In the genomic region with DNA sequence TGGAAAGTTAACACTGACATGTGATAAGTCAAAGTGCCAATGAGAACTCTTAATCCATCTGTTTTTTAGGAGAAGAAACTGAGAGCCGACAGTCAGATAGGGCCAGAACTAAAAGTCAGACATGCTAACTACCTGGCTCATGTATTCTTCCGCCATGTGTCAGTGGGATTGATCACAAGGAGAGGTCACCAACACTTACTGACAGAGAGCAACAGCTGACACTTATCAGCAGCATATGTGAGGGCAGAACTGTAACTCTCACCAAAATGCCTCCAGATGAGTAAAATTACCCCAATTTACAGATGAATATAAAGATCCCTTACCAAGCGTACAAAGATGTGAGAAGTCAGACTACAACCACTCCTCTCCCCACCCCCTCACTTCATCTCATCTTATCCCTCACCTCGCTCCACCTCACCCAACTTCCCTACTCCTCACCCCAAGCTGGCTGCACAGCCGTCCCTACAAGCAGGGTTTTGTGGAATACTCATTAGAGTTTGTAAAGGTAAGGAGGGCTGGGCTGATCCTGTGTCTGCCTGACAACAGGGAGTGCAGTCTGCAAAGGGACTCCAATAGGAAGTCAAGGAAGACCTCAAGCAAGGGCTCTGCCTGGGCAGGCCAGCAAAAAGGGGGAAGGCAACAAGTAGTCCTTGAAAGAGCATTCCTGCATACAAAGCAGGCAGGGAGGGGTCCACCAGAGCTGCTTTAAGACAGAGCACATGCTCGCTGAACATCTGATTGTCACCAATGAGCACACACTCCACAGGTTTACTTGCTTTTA, we compare ENCODE assay signal across 22 mouse cellular contexts.
DNase-seq lines count a peak whose midpoint lies in the region; ATAC-seq and TF ChIP-seq lines count a peak whose summit lies in the region.
"Had no signal": no experiment of that assay in that cellular context is flagged by ENCODE, and none has a peak within 500 bp of the region (broad histone marks: within the 10 kb centered on the region; RNA-seq: fewer than 3 reads in every experiment).

No protein-coding gene starts in this region.

- H3K27me3 ChIP-seq in heart, embryonic 13.5 days (replicated peaks): no peaks in the 10 kb centered on the region
- H3K27me3 ChIP-seq in testis, adult 2 months (ENCODE audit: control insufficient read depth, insufficient read depth, low read length): no peaks in the 10 kb centered on the region
- no peaks in the 10 kb centered on the region for H3K27me3 ChIP-seq in embryonic facial prominence, embryonic 11.5 days (ENCODE audit: control insufficient read depth, insufficient read depth, low read length)
- H3K27me3 ChIP-seq in stomach, postnatal 0 days (ENCODE audit: control insufficient read depth, insufficient read depth, low read length): no peaks in the 10 kb centered on the region
- H3K27me3 ChIP-seq: forebrain, embryonic 15.5 days; midbrain, embryonic 13.5 days; stomach, embryonic 15.5 days had no signal

- H3K4me3 ChIP-seq in heart, embryonic 13.5 days: no peak overlapping the region
- no peak overlapping the region for H3K4me3 ChIP-seq in testis, adult 2 months (ENCODE audit: control insufficient read depth, low read depth, low read length)
- no peak overlapping the region for H3K4me3 ChIP-seq in embryonic facial prominence, embryonic 11.5 days (ENCODE audit: low read depth, low read length)
- no peak overlapping the region for H3K4me3 ChIP-seq in stomach, postnatal 0 days (ENCODE audit: low read depth, low read length)
- no peak overlapping the region for H3K4me3 ChIP-seq in layer of hippocampus, adult 2 months
- H3K4me3 ChIP-seq: forebrain, embryonic 15.5 days; midbrain, embryonic 13.5 days; stomach, embryonic 15.5 days had no signal

- H3K9me3 ChIP-seq in heart, embryonic 13.5 days: no peaks in the 10 kb centered on the region
- H3K9me3 ChIP-seq in embryonic facial prominence, embryonic 11.5 days (replicated peaks; ENCODE audit: control insufficient read depth, low read length): no peaks in the 10 kb centered on the region
- no peaks in the 10 kb centered on the region for H3K9me3 ChIP-seq in stomach, postnatal 0 days (ENCODE audit: control insufficient read depth, low read length)
- H3K9me3 ChIP-seq: forebrain, embryonic 15.5 days; midbrain, embryonic 13.5 days; stomach, embryonic 15.5 days had no signal

- no peaks in the 10 kb centered on the region for H3K36me3 ChIP-seq in heart, embryonic 13.5 days
- no peaks in the 10 kb centered on the region for H3K36me3 ChIP-seq in testis, adult 2 months (ENCODE audit: control insufficient read depth, insufficient read depth, low read length)
- no peaks in the 10 kb centered on the region for H3K36me3 ChIP-seq in embryonic facial prominence, embryonic 11.5 days (replicated peaks; ENCODE audit: control insufficient read depth, insufficient read depth, low read depth, low read length)
- no peaks in the 10 kb centered on the region for H3K36me3 ChIP-seq in stomach, postnatal 0 days (ENCODE audit: control insufficient read depth, insufficient read depth, low read length)
- H3K36me3 ChIP-seq: forebrain, embryonic 15.5 days; midbrain, embryonic 13.5 days; stomach, embryonic 15.5 days had no signal

- DNase-seq in heart, adult 8-10 months (ENCODE audit: low spot score): no peak
- DNase-seq in testis, postnatal 10 days (ENCODE audit: low spot score): no peak
- peak; percentile 44 for DNase-seq in embryonic facial prominence, embryonic 11.5 days (ENCODE audit: low spot score)
- no peak for DNase-seq in stomach, postnatal 0 days (ENCODE audit: low spot score)
- DNase-seq in right cerebral cortex, postnatal 36 days (ENCODE audit: low spot score in 2 of 2): no peak
- DNase-seq in layer of hippocampus, adult 2 months (ENCODE audit: low spot score in 2 of 2): no peak
- DNase-seq: adrenal gland, postnatal 36 days; cerebellum, adult 9-10 months; kidney, adult 2 months; kidney, postnatal 4 days; liver; lung, embryonic 14.5 days; spleen, adult 18-20 months; thymus, postnatal 25 days had no signal

- H3K9ac ChIP-seq in heart, embryonic 13.5 days: no peak overlapping the region
- no peak overlapping the region for H3K9ac ChIP-seq in embryonic facial prominence, embryonic 11.5 days (replicated peaks; ENCODE audit: low read length)
- H3K9ac ChIP-seq in stomach, postnatal 0 days (ENCODE audit: low read length): no peak overlapping the region
- H3K9ac ChIP-seq: forebrain, embryonic 15.5 days; lung, embryonic 14.5 days; midbrain, embryonic 13.5 days; stomach, embryonic 15.5 days had no signal

- H3K4me2 ChIP-seq in heart, embryonic 13.5 days: no peak overlapping the region
- H3K4me2 ChIP-seq in embryonic facial prominence, embryonic 11.5 days (ENCODE audit: low read depth, low read length): no peak overlapping the region
- H3K4me2 ChIP-seq in stomach, postnatal 0 days (replicated peaks; ENCODE audit: low read depth): no peak overlapping the region
- H3K4me2 ChIP-seq: forebrain, embryonic 15.5 days; lung, embryonic 14.5 days; midbrain, embryonic 13.5 days; stomach, embryonic 15.5 days had no signal

- TF ChIP-seq EP300 in stomach, postnatal 0 days (optimal IDR thresholded peaks at IDR 0.05): no peak

- no peak for ATAC-seq in heart, embryonic 13.5 days (ENCODE audit: extremely low read depth, insufficient number of reproducible peaks, low FRiP score, low TSS enrichment)
- ATAC-seq in embryonic facial prominence, embryonic 11.5 days (replicated peaks; ENCODE audit: insufficient number of reproducible peaks, low FRiP score, low TSS enrichment, low read depth): no peak
- ATAC-seq in stomach, postnatal 0 days (ENCODE audit: low FRiP score, low TSS enrichment): no peak
- ATAC-seq: activated CD4-positive, CD25-positive, alpha-beta regulatory T cell, adult 4 months; forebrain, embryonic 15.5 days; hindbrain, postnatal 0 days; midbrain, embryonic 13.5 days had no signal

- TF ChIP-seq CTCF in testis, adult 2 months (IDR thresholded peaks at IDR 0.05; ENCODE audit: control insufficient read depth, insufficient read depth, insufficient replicate concordance, low read depth, low read length): no peak
- no peak for TF ChIP-seq CTCF in stomach, postnatal 0 days (IDR thresholded peaks at IDR 0.05; ENCODE audit: low read depth)
- no peak for TF ChIP-seq CTCF in layer of hippocampus, adult 2 months (conservative IDR thresholded peaks at IDR 0.05)

- 61% methylated on average over 6 of the region's 6 CpGs for WGBS in heart, embryonic 13.5 days
- WGBS in embryonic facial prominence, embryonic 11.5 days: 48% methylated on average over 6 of the region's 6 CpGs
- 69% methylated on average over 6 of the region's 6 CpGs for WGBS in stomach, postnatal 0 days

- peaks cover 80% of the 10 kb centered on the region for H3K4me1 ChIP-seq in heart, embryonic 13.5 days
- peaks cover 3% of the 10 kb centered on the region for H3K4me1 ChIP-seq in testis, adult 2 months (ENCODE audit: control insufficient read depth, insufficient read depth, low read length)
- peaks cover 3% of the 10 kb centered on the region; the same call in 1 of the 2 replicates for H3K4me1 ChIP-seq in embryonic facial prominence, embryonic 11.5 days (ENCODE audit: control insufficient read depth, insufficient read depth, low read length)
- H3K4me1 ChIP-seq in stomach, postnatal 0 days (replicated peaks; ENCODE audit: control insufficient read depth, insufficient read depth): peaks cover 3% of the 10 kb centered on the region; the same call in 1 of the 2 replicates

- 0 out of 2 replicates have a peak overlapping the region, but pooled peaks have one; percentile 8 for H3K27ac ChIP-seq in heart, embryonic 13.5 days (replicated peaks)
- peak overlapping the region; percentile 17; the same call in 1 of the 2 replicates for H3K27ac ChIP-seq in testis, adult 2 months (ENCODE audit: control insufficient read depth, insufficient read depth, low read depth, low read length)
- no peak overlapping the region for H3K27ac ChIP-seq in embryonic facial prominence, embryonic 11.5 days (replicated peaks; ENCODE audit: low read depth, low read length)
- peak overlapping the region; percentile 41; the same call in 1 of the 2 replicates for H3K27ac ChIP-seq in stomach, postnatal 0 days (replicated peaks)
- no peak overlapping the region for H3K27ac ChIP-seq in layer of hippocampus, adult 2 months
- H3K27ac ChIP-seq: forebrain, embryonic 15.5 days; hindbrain, postnatal 0 days; macrophage; midbrain, embryonic 13.5 days; stomach, embryonic 15.5 days had no signal

- no peak for TF ChIP-seq POLR2A in testis, adult 2 months (IDR thresholded peaks at IDR 0.05; ENCODE audit: control insufficient read depth, low read depth, low read length)

Comparison
In these comparisons a context has a peak if more than half of its experiments do, and no peak if none do; other contexts are left out.
1. H3K27ac ChIP-seq: peak in heart, embryonic 13.5 days (single experiment), testis, adult 2 months (single experiment) and stomach, postnatal 0 days (single experiment); none in embryonic facial prominence, embryonic 11.5 days (single experiment) and layer of hippocampus, adult 2 months (single experiment).